Mouse (Mus musculus) heart, postnatal 0 days (tissue): Measurements from ENCODE around the gene Cntn4.

Experiments
- CTCF ChIP-seq: IDR thresholded peaks from 2 replicates; pipeline ENCODE4 v1.5.1; 2016; ENCODE audit warnings: antibody characterized with exemption, control low read depth, low read depth
- EP300 ChIP-seq: IDR thresholded peaks from 2 replicates; pipeline ENCODE4 v1.6.1; 2016; ENCODE audit warnings: antibody characterized with exemption, low read depth

GRCm38 (mm10) chr6:106423471-106423870 lies 746.0 kb downstream of the Cntn4 start:
- no peak for TF ChIP-seq CTCF
- no peak for TF ChIP-seq EP300
